Mouse (Mus musculus) left cerebral cortex, adult 9 months (tissue): ENCODE results near the gene Slc11a2.

Experiments
- DNase-seq, 2 experiments: peaks; one replicate each; pipeline ENCODE4 v3.0.0; 2022; ENCODE audit warnings: low spot score in 2 of 2

Gene Slc11a2

GRCm38 (mm10) chr15:100424396-100425122, at the start of gene Slc11a2:
Slc11a2 (minus strand) TSS chr15:100425072.
- no peak for DNase-seq

GRCm38 (mm10) chr15:100473926-100474503, 49.1 kb upstream of the Slc11a2 start:
- DNase-seq: no peak

GRCm38 (mm10) chr15:100470037-100470436, 45.2 kb upstream of the Slc11a2 start:
- DNase-seq: no peak

- DNase-seq: no peak
Measured at GRCm38 (mm10) chr15:100469189-100469545, 44.3 kb upstream of the Slc11a2 start.

GRCm38 (mm10) chr15:100468295-100469188, 43.7 kb upstream of the Slc11a2 start, which contains the start of gene Letmd1:
Letmd1 (plus strand) TSS chr15:100469023.
- DNase-seq: peak; percentile 76 to 84

- no peak for DNase-seq
Measured at GRCm38 (mm10) chr15:100467738-100468137, 42.9 kb upstream of the Slc11a2 start.

- DNase-seq: no peak
Measured at GRCm38 (mm10) chr15:100465432-100465831, 40.6 kb upstream of the Slc11a2 start.

- DNase-seq: peak in 1 of 2 experiments; percentile 86
Measured at GRCm38 (mm10) chr15:100463712-100464111, 38.8 kb upstream of the Slc11a2 start.

GRCm38 (mm10) chr15:100462086-100462485, 37.2 kb upstream of the Slc11a2 start:
- no peak for DNase-seq

- DNase-seq: no peak
Measured at GRCm38 (mm10) chr15:100461646-100462045, 36.8 kb upstream of the Slc11a2 start.

GRCm38 (mm10) chr15:100460942-100461341, 36.1 kb upstream of the Slc11a2 start:
- no peak for DNase-seq

GRCm38 (mm10) chr15:100458055-100458454, 33.2 kb upstream of the Slc11a2 start:
- no peak for DNase-seq

GRCm38 (mm10) chr15:100457340-100457739, 32.5 kb upstream of the Slc11a2 start:
- DNase-seq: peak in 1 of 2 experiments; percentile 64

GRCm38 (mm10) chr15:100456356-100456991, 31.6 kb upstream of the Slc11a2 start:
- DNase-seq: no peak

- DNase-seq: no peak
Measured at GRCm38 (mm10) chr15:100452486-100452885, 27.6 kb upstream of the Slc11a2 start.

GRCm38 (mm10) chr15:100451245-100451644, 26.4 kb upstream of the Slc11a2 start:
- DNase-seq: no peak

GRCm38 (mm10) chr15:100449495-100449894, 24.6 kb upstream of the Slc11a2 start:
- DNase-seq: no peak

- no peak for DNase-seq
Measured at GRCm38 (mm10) chr15:100448572-100448971, 23.7 kb upstream of the Slc11a2 start.

GRCm38 (mm10) chr15:100446887-100447286, 22.0 kb upstream of the Slc11a2 start:
- DNase-seq: no peak

- DNase-seq: peak; percentile 82 to 88
Measured at GRCm38 (mm10) chr15:100443126-100443922, 18.5 kb upstream of the Slc11a2 start.

- no peak for DNase-seq
Measured at GRCm38 (mm10) chr15:100436518-100436917, 11.6 kb upstream of the Slc11a2 start.
